Mouse (Mus musculus): ENCODE measurements around the gene Alox8. TPM values are rescaled to one million over a fixed set of nuclear protein-coding genes. Genes with fewer than 3 reads are reported as not detected.

Gene Alox8
- polyA plus RNA-seq, 1 experiment from 2014 or later: not detected

GRCm38 (mm10) chr11:69156800-69157199 is 40.8 kb downstream of the Alox8 start, which contains the start of gene Alox12b:
Gene Alox12b, plus strand, starts transcription at chr11:69156989.
- no peak within 1 kb of the TSS for H3K4me3 ChIP-seq (ENCODE audit: low read depth, low read length)
- H3K27me3 ChIP-seq (ENCODE audit: insufficient read depth, low read length): peaks cover 20% of the 10 kb centered on the region
- H3K36me3 ChIP-seq (ENCODE audit: insufficient read depth): no peaks in the 10 kb centered on the region
- no peak within 1 kb of the TSS for H3K9ac ChIP-seq
- no peak for TF ChIP-seq CTCF (IDR thresholded peaks at IDR 0.05; ENCODE audit: low read depth)
- H3K9me3 ChIP-seq (ENCODE audit: low read depth, low read length): no peaks in the 10 kb centered on the region
- DNase-seq (peak; percentile 57), ATAC-seq (ENCODE audit: insufficient read depth) (no peak)
- peak within 1 kb of the TSS; percentile 12; the same call in 1 of the 2 replicates for H3K4me2 ChIP-seq
- H3K27ac ChIP-seq (ENCODE audit: low read depth): no peak within 1 kb of the TSS
- no peaks in the 10 kb centered on the region for H3K4me1 ChIP-seq (ENCODE audit: insufficient read depth)
- 2% methylated on average over 18 of the region's 18 CpGs for WGBS

DNA sequence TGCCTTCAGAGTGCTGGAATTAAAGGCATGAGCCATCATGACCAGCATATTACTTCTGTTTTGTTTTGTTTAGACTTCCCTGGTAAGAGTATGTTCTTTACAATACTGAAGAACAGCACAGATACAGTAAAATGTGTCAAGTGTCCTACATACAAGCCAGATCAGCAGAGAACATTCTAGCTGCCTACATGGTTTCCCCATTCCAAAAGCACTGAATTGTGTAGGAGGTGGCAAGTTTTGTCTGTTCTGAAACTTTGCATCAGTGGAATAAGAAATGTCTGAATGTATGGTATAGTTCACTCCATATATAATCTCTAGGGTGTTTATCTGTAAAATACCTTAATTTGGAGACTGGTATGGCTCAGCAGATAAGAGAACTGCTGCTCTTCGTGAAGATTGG is 42.3 kb downstream of the Alox8 start:
- H3K4me2 ChIP-seq: no peak overlapping the region
- H3K27ac ChIP-seq (ENCODE audit: low read depth): no peak overlapping the region
- H3K9me3 ChIP-seq (ENCODE audit: low read depth, low read length): no peaks in the 10 kb centered on the region
- ATAC-seq (ENCODE audit: insufficient read depth): no peak
- no peak for DNase-seq
- no peaks in the 10 kb centered on the region for H3K4me1 ChIP-seq (ENCODE audit: insufficient read depth)
- no peak overlapping the region for H3K9ac ChIP-seq
- peaks cover 20% of the 10 kb centered on the region for H3K27me3 ChIP-seq (ENCODE audit: insufficient read depth, low read length)
- no peak for TF ChIP-seq CTCF (IDR thresholded peaks at IDR 0.05; ENCODE audit: low read depth)
- no peaks in the 10 kb centered on the region for H3K36me3 ChIP-seq (ENCODE audit: insufficient read depth)
- H3K4me3 ChIP-seq (ENCODE audit: low read depth, low read length): no peak overlapping the region
- whole genome bisulfite sequencing: 46% methylated on average over 1 of the region's 1 CpGs

GRCm38 (mm10) chr11:69153831-69154230 is 43.8 kb downstream of the Alox8 start:
- TF ChIP-seq CTCF (IDR thresholded peaks at IDR 0.05; ENCODE audit: low read depth): no peak
- WGBS: 72% methylated on average over 8 of the region's 8 CpGs
- peaks cover 20% of the 10 kb centered on the region for H3K27me3 ChIP-seq (ENCODE audit: insufficient read depth, low read length)
- DNase-seq (no peak), ATAC-seq (ENCODE audit: insufficient read depth) (no peak)
- no peak overlapping the region for H3K27ac ChIP-seq (ENCODE audit: low read depth)
- H3K9ac ChIP-seq: no peak overlapping the region
- no peaks in the 10 kb centered on the region for H3K9me3 ChIP-seq (ENCODE audit: low read depth, low read length)
- no peaks in the 10 kb centered on the region for H3K4me1 ChIP-seq (ENCODE audit: insufficient read depth)
- H3K36me3 ChIP-seq (ENCODE audit: insufficient read depth): no peaks in the 10 kb centered on the region
- H3K4me2 ChIP-seq: no peak overlapping the region
- no peak overlapping the region for H3K4me3 ChIP-seq (ENCODE audit: low read depth, low read length)

GRCm38 (mm10) chr11:69151004-69151403 is 46.6 kb downstream of the Alox8 start:
- no peaks in the 10 kb centered on the region for H3K4me1 ChIP-seq (ENCODE audit: insufficient read depth)
- H3K27me3 ChIP-seq (ENCODE audit: insufficient read depth, low read length): no peaks in the 10 kb centered on the region
- DNase-seq (no peak), ATAC-seq (ENCODE audit: insufficient read depth) (no peak)
- no peak for TF ChIP-seq CTCF (IDR thresholded peaks at IDR 0.05; ENCODE audit: low read depth)
- peak overlapping the region; percentile 42 for H3K4me2 ChIP-seq
- H3K9ac ChIP-seq: peak overlapping the region; percentile 21; the same call in 1 of the 2 replicates
- H3K4me3 ChIP-seq (ENCODE audit: low read depth, low read length): 0 out of 2 replicates have a peak overlapping the region, but pooled peaks have one; percentile 17
- no peaks in the 10 kb centered on the region for H3K9me3 ChIP-seq (ENCODE audit: low read depth, low read length)
- H3K36me3 ChIP-seq (ENCODE audit: insufficient read depth): no peaks in the 10 kb centered on the region
- WGBS: 48% methylated on average over 6 of the region's 6 CpGs
- H3K27ac ChIP-seq (ENCODE audit: low read depth): no peak overlapping the region

DNA sequence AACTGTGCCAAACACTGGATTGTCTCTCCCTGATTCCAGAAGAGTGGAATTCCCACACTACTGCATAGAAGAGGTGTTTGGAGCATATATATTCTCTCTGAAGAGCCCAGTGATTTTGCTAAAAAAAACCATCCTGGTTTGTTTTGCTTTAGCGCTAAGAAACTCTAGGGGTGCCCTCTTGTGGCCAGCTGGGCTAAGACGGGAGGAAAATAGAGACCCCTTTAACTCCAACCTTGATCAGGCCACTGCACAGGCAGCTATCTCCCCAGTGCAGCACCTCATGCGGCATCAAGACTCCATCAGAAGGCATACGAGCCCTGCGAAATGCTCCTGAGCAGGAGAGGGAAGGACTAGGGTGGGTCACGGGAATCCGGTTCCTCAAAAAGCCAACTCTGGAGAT is 47.2 kb downstream of the Alox8 start:
- peak; percentile 90 for DNase-seq
- Histone ChIP-seq H3K27me3 (ENCODE audit: insufficient read depth, low read length) (no peaks in the 10 kb centered on the region), H3K27ac (ENCODE audit: low read depth) (no peak overlapping the region), H3K36me3 (ENCODE audit: insufficient read depth) (no peaks in the 10 kb centered on the region), H3K4me3 (ENCODE audit: low read depth, low read length) (0 out of 2 replicates have a peak overlapping the region, but pooled peaks have one; percentile 17), H3K9ac (peak overlapping the region; percentile 21; the same call in 1 of the 2 replicates), H3K9me3 (ENCODE audit: low read depth, low read length) (no peaks in the 10 kb centered on the region), H3K4me2 (peak overlapping the region; percentile 42), H3K4me1 (ENCODE audit: insufficient read depth) (no peaks in the 10 kb centered on the region)
- 8% methylated on average over 7 of the region's 7 CpGs for WGBS
- TF ChIP-seq CTCF (IDR thresholded peaks at IDR 0.05; ENCODE audit: low read depth): peak; percentile 72
- ATAC-seq (ENCODE audit: insufficient read depth): no peak

DNA sequence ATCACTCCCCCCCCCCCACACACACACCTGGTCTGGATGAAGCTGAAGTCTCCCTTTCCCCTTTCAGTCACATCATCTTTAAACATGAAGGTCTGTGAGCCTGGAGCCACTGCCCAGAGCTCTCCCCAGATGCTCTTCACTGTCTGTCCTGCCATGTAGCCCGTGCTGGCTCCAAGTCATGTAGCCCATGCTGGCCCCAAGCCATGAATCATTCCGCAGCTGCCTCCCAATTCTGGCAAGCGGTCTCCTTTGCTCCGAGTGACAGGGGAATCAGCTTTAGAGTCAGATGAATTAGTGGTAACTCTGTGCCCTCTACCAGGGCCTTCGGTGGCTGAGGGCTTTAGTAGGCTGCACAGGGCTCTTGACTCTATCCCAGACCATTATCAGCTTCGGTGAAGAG is 47.9 kb downstream of the Alox8 start:
- no peaks in the 10 kb centered on the region for H3K9me3 ChIP-seq (ENCODE audit: low read depth, low read length)
- ATAC-seq (ENCODE audit: insufficient read depth) (no peak), DNase-seq (no peak)
- H3K36me3 ChIP-seq (ENCODE audit: insufficient read depth): no peaks in the 10 kb centered on the region
- H3K4me1 ChIP-seq (ENCODE audit: insufficient read depth): no peaks in the 10 kb centered on the region
- H3K4me3 ChIP-seq (ENCODE audit: low read depth, low read length): no peak overlapping the region
- TF ChIP-seq CTCF (IDR thresholded peaks at IDR 0.05; ENCODE audit: low read depth): no peak
- no peaks in the 10 kb centered on the region for H3K27me3 ChIP-seq (ENCODE audit: insufficient read depth, low read length)
- no peak overlapping the region for H3K9ac ChIP-seq
- 58% methylated on average over 6 of the region's 6 CpGs for WGBS
- no peak overlapping the region for H3K27ac ChIP-seq (ENCODE audit: low read depth)
- no peak overlapping the region for H3K4me2 ChIP-seq

- H3K4me3 ChIP-seq (ENCODE audit: low read depth, low read length): no peak overlapping the region
- no peak overlapping the region for H3K4me2 ChIP-seq
- WGBS: 91% methylated on average over 5 of the region's 5 CpGs
- no peaks in the 10 kb centered on the region for H3K9me3 ChIP-seq (ENCODE audit: low read depth, low read length)
- DNase-seq: no peak
- TF ChIP-seq CTCF (IDR thresholded peaks at IDR 0.05; ENCODE audit: low read depth): no peak
- H3K27ac ChIP-seq (ENCODE audit: low read depth): no peak overlapping the region
- H3K27me3 ChIP-seq (ENCODE audit: insufficient read depth, low read length): no peaks in the 10 kb centered on the region
- no peak overlapping the region for H3K9ac ChIP-seq
- ATAC-seq (ENCODE audit: insufficient read depth): no peak
- no peaks in the 10 kb centered on the region for H3K4me1 ChIP-seq (ENCODE audit: insufficient read depth)
- H3K36me3 ChIP-seq (ENCODE audit: insufficient read depth): no peaks in the 10 kb centered on the region
Observed at GRCm38 (mm10) chr11:69148451-69148960, 49.1 kb downstream of the Alox8 start.
